Mouse (Mus musculus) bone marrow, adult 2 months (tissue): ENCODE data around the gene Ephb1.

Source experiments
- CTCF ChIP-seq: fragments of 200-500 bp; IDR thresholded peaks from 2 replicates; pipeline ENCODE4 v1.5.1; 2011; ENCODE audit warnings: low read length, control low read depth; ENCODE audit not compliant: control insufficient read depth, insufficient read depth
- POLR2A ChIP-seq: fragments of 200-500 bp; IDR thresholded peaks from 2 replicates; pipeline ENCODE4 v1.6.1; 2011; ENCODE audit warnings: low read depth, mild to moderate bottlenecking, control low read depth, low read length, borderline replicate concordance; ENCODE audit not compliant: control insufficient read depth

DNA sequence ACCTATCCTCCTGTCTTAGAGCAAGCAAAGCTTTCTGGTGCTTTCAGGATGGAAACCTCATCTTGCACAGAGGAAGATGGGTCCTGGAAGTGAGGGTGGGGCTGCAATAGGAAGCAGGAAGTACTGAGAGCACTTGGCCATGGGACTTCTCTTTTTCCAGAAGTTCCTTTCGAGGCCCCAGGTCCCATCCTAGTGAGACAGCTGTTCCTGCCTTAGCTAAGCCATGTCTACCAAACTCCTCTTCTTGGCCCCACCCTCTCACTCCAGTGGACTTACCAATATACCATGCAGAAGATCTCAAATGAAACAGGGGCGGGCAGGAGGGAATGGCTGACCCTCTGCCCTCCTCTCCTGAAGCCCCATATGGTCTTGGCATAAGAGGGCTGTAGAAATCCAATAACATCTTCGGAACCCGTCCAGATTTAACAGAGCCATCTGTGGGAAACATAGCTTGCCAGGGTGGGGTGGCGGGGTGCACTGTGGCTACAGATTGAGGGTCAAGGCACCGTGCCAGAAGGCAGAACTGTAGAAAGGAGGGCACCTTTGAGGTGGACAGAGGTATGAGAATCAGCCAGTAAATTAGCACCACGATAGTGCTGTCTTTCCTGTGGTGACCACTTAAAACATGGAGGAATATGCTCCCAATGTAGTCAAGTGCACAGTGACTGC is 48.9 kb downstream of the Ephb1 start:
- TF ChIP-seq POLR2A (no peak), CTCF (no peak)
